ENCODE assay signal across 8 mouse cellular contexts in the genomic region with DNA sequence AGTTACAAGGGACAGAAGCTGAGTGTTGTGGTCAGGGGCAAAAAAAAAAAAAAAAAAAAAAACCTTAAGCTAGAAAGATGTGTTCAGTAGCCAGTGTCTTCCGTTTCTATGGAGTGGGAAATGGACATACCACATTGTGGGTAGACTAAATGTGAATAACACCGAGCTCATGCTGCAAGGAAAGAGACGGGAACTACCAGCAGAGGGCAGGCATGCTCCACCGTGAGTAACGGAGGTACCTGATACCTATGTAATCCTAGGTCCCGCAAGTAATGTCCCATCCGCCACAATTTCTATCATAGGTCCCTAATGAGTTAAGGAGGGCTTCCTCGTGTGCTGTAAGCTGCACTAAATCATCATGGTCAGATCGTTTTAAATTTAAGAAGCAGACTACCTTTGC. TPM values are rescaled to one million over a fixed set of nuclear protein-coding genes. Genes with fewer than 3 reads are reported as not detected.
DNase-seq lines count a peak whose midpoint lies in the region; ATAC-seq and TF ChIP-seq lines count a peak whose summit lies in the region.

No protein-coding gene starts in this region.

- no peak overlapping the region for H3K4me2 ChIP-seq in stomach, postnatal 0 days (replicated peaks; ENCODE audit: low read depth)

- no peak overlapping the region for H3K4me3 ChIP-seq in stomach, postnatal 0 days (ENCODE audit: low read depth, low read length)

- WGBS in stomach, postnatal 0 days: 12% methylated on average over 9 of the region's 9 CpGs

- H3K9me3 ChIP-seq in stomach, postnatal 0 days (ENCODE audit: control insufficient read depth, low read length): no peaks in the 10 kb centered on the region

- TF ChIP-seq EP300 in stomach, postnatal 0 days (optimal IDR thresholded peaks at IDR 0.05): no peak

- no peaks in the 10 kb centered on the region for H3K4me1 ChIP-seq in stomach, postnatal 0 days (replicated peaks; ENCODE audit: control insufficient read depth, insufficient read depth)

- H3K36me3 ChIP-seq in stomach, postnatal 0 days (ENCODE audit: control insufficient read depth, insufficient read depth, low read length): no peaks in the 10 kb centered on the region

- H3K27me3 ChIP-seq in stomach, postnatal 0 days (ENCODE audit: control insufficient read depth, insufficient read depth, low read length): no peaks in the 10 kb centered on the region; the same call in 1 of the 2 replicates

- DNase-seq in frontal cortex, postnatal 14 days (ENCODE audit: low spot score in 2 of 2): no peak
- DNase-seq in ovary, postnatal 14 days (ENCODE audit: low spot score): peak; percentile 21
- DNase-seq in ovary, adult 18-20 months (ENCODE audit: low spot score): no peak
- peak; percentile 37 for DNase-seq in cerebellum, adult 11 months
- DNase-seq in forelimb bud, embryonic 11.5 days (ENCODE audit: low read depth, low spot score): peak; percentile 62
- DNase-seq in lung, postnatal 14 days: peak; percentile 74
- DNase-seq in stomach, postnatal 0 days (ENCODE audit: low spot score): peak; percentile 74

- H3K9ac ChIP-seq in stomach, postnatal 0 days (ENCODE audit: low read length): no peak overlapping the region

- TF ChIP-seq CTCF in stomach, postnatal 0 days (IDR thresholded peaks at IDR 0.05; ENCODE audit: low read depth): peak; percentile 84

- ATAC-seq in frontal cortex, adult (ENCODE audit: low TSS enrichment): peak; percentile 81
- no peak for ATAC-seq in stomach, postnatal 0 days (ENCODE audit: low FRiP score, low TSS enrichment)

- H3K27ac ChIP-seq in stomach, postnatal 0 days (replicated peaks): no peak overlapping the region

RNA-seq across cellular contexts. Expression of gene Gja10, which starts 16.0 kb away (rescaled TPM):
- not detected in 2 replicates for polyA plus RNA-seq in stomach, postnatal 0 days (2015; fragmentation: Nextera tagmentation; extraction: Ambion mirVana)

RNA-seq across cellular contexts. Expression of gene Casp8ap2, which starts 28.7 kb away (rescaled TPM):
- polyA plus RNA-seq in stomach, postnatal 0 days (2015; fragmentation: Nextera tagmentation; extraction: Ambion mirVana): 15.7 and 19.4 TPM in 2 replicates

Comparison
In these comparisons a context has a peak if more than half of its experiments do, and no peak if none do; other contexts are left out.
1. DNase-seq: peak in ovary, postnatal 14 days (single experiment), cerebellum, adult 11 months (single experiment), forelimb bud, embryonic 11.5 days (single experiment), lung, postnatal 14 days (single experiment) and stomach, postnatal 0 days (single experiment); none in frontal cortex, postnatal 14 days (0 of 2) and ovary, adult 18-20 months (single experiment).